Mouse (Mus musculus): Measurements from ENCODE around the gene Amh. TPM values are rescaled to one million over a fixed set of nuclear protein-coding genes. Genes with fewer than 3 reads are reported as not detected.

The Amh gene
- polyA plus RNA-seq, 1 experiment, result 0.43 TPM

- Histone ChIP-seq H3K9me3 (ENCODE audit: control insufficient read depth, low read length) (no peaks in the 10 kb centered on the region), H3K36me3 (ENCODE audit: control insufficient read depth) (peaks cover 100% of the 10 kb centered on the region), H3K4me1 (ENCODE audit: control insufficient read depth) (peaks cover 8% of the 10 kb centered on the region), H3K4me3 (replicated peaks) (no peak overlapping the region), H3K27me3 (ENCODE audit: control insufficient read depth) (no peaks in the 10 kb centered on the region)
- TF ChIP-seq TAL1 (IDR thresholded peaks at IDR 0.05; ENCODE audit: low read length) (no peak), GATA1 (IDR thresholded peaks at IDR 0.05; ENCODE audit: low read length) (no peak)
These were observed 25.5 kb upstream of the Amh start for GRCm38 (mm10) chr10:80779565-80779964.

- TF ChIP-seq GATA1 (IDR thresholded peaks at IDR 0.05; ENCODE audit: low read length) (no peak), TAL1 (IDR thresholded peaks at IDR 0.05; ENCODE audit: low read length) (no peak)
- H3K4me1 ChIP-seq (ENCODE audit: control insufficient read depth), result peaks cover 2% of the 10 kb centered on the region
- no peaks in the 10 kb centered on the region for H3K27me3 ChIP-seq (ENCODE audit: control insufficient read depth)
- no peaks in the 10 kb centered on the region for H3K9me3 ChIP-seq (ENCODE audit: control insufficient read depth, low read length)
- no peak overlapping the region for H3K4me3 ChIP-seq (replicated peaks)
- peaks cover 100% of the 10 kb centered on the region for H3K36me3 ChIP-seq (ENCODE audit: control insufficient read depth)
These were observed 20.7 kb upstream of the Amh start for GRCm38 (mm10) chr10:80784302-80784701.

GRCm38 (mm10) chr10:80784871-80785270 is 20.2 kb upstream of the Amh start:
- H3K36me3 ChIP-seq (ENCODE audit: control insufficient read depth), result peaks cover 99% of the 10 kb centered on the region
- no peaks in the 10 kb centered on the region for H3K27me3 ChIP-seq (ENCODE audit: control insufficient read depth)
- H3K4me1 ChIP-seq (ENCODE audit: control insufficient read depth), result peaks cover 2% of the 10 kb centered on the region
- no peak overlapping the region for H3K4me3 ChIP-seq (replicated peaks)
- H3K9me3 ChIP-seq (ENCODE audit: control insufficient read depth, low read length), result no peaks in the 10 kb centered on the region
- TF ChIP-seq TAL1 (IDR thresholded peaks at IDR 0.05; ENCODE audit: low read length), result no peak
- TF ChIP-seq GATA1 (IDR thresholded peaks at IDR 0.05; ENCODE audit: low read length), result no peak

GRCm38 (mm10) chr10:80785963-80786362 is 19.1 kb upstream of the Amh start:
- H3K36me3 ChIP-seq (ENCODE audit: control insufficient read depth), result peaks cover 99% of the 10 kb centered on the region
- no peaks in the 10 kb centered on the region for H3K9me3 ChIP-seq (ENCODE audit: control insufficient read depth, low read length)
- H3K27me3 ChIP-seq (ENCODE audit: control insufficient read depth), result no peaks in the 10 kb centered on the region
- H3K4me1 ChIP-seq (ENCODE audit: control insufficient read depth), result peaks cover 3% of the 10 kb centered on the region
- no peak overlapping the region for H3K4me3 ChIP-seq (replicated peaks)
- no peak for TF ChIP-seq GATA1 (IDR thresholded peaks at IDR 0.05; ENCODE audit: low read length)
- TF ChIP-seq TAL1 (IDR thresholded peaks at IDR 0.05; ENCODE audit: low read length), result no peak

GRCm38 (mm10) chr10:80787517-80787916 is 17.5 kb upstream of the Amh start:
- TF ChIP-seq GATA1 (IDR thresholded peaks at IDR 0.05; ENCODE audit: low read length) (no peak), TAL1 (IDR thresholded peaks at IDR 0.05; ENCODE audit: low read length) (no peak)
- Histone ChIP-seq H3K27me3 (ENCODE audit: control insufficient read depth) (no peaks in the 10 kb centered on the region), H3K4me3 (replicated peaks) (no peak overlapping the region), H3K4me1 (ENCODE audit: control insufficient read depth) (peaks cover 8% of the 10 kb centered on the region), H3K9me3 (ENCODE audit: control insufficient read depth, low read length) (no peaks in the 10 kb centered on the region), H3K36me3 (ENCODE audit: control insufficient read depth) (peaks cover 99% of the 10 kb centered on the region)

GRCm38 (mm10) chr10:80790761-80791404 is 14.2 kb upstream of the Amh start:
- peaks cover 99% of the 10 kb centered on the region for H3K36me3 ChIP-seq (ENCODE audit: control insufficient read depth)
- TF ChIP-seq GATA1 (IDR thresholded peaks at IDR 0.05; ENCODE audit: low read length) (no peak), TAL1 (IDR thresholded peaks at IDR 0.05; ENCODE audit: low read length) (no peak)
- no peaks in the 10 kb centered on the region for H3K27me3 ChIP-seq (ENCODE audit: control insufficient read depth)
- peaks cover 18% of the 10 kb centered on the region for H3K4me1 ChIP-seq (ENCODE audit: control insufficient read depth)
- no peaks in the 10 kb centered on the region for H3K9me3 ChIP-seq (ENCODE audit: control insufficient read depth, low read length)
- no peak overlapping the region for H3K4me3 ChIP-seq (replicated peaks)

GRCm38 (mm10) chr10:80791476-80792174 is 13.4 kb upstream of the Amh start:
- Histone ChIP-seq H3K4me1 (ENCODE audit: control insufficient read depth) (peaks cover 26% of the 10 kb centered on the region), H3K9me3 (ENCODE audit: control insufficient read depth, low read length) (no peaks in the 10 kb centered on the region), H3K27me3 (ENCODE audit: control insufficient read depth) (no peaks in the 10 kb centered on the region), H3K36me3 (ENCODE audit: control insufficient read depth) (peaks cover 99% of the 10 kb centered on the region), H3K4me3 (replicated peaks) (no peak overlapping the region)
- TF ChIP-seq TAL1 (IDR thresholded peaks at IDR 0.05; ENCODE audit: low read length) (no peak), GATA1 (IDR thresholded peaks at IDR 0.05; ENCODE audit: low read length) (no peak)

GRCm38 (mm10) chr10:80792175-80793032 is 12.6 kb upstream of the Amh start:
- TF ChIP-seq TAL1 (IDR thresholded peaks at IDR 0.05; ENCODE audit: low read length) (no peak), GATA1 (IDR thresholded peaks at IDR 0.05; ENCODE audit: low read length) (no peak)
- H3K27me3 ChIP-seq (ENCODE audit: control insufficient read depth), result no peaks in the 10 kb centered on the region
- H3K4me3 ChIP-seq (replicated peaks), result no peak overlapping the region
- H3K36me3 ChIP-seq (ENCODE audit: control insufficient read depth), result peaks cover 99% of the 10 kb centered on the region
- H3K4me1 ChIP-seq (ENCODE audit: control insufficient read depth), result peaks cover 34% of the 10 kb centered on the region
- H3K9me3 ChIP-seq (ENCODE audit: control insufficient read depth, low read length), result no peaks in the 10 kb centered on the region

Measured in erythroblast, embryonic 14.5 days (primary cell).